ENCODE assay signal across 19 mouse cellular contexts in the genomic region with DNA sequence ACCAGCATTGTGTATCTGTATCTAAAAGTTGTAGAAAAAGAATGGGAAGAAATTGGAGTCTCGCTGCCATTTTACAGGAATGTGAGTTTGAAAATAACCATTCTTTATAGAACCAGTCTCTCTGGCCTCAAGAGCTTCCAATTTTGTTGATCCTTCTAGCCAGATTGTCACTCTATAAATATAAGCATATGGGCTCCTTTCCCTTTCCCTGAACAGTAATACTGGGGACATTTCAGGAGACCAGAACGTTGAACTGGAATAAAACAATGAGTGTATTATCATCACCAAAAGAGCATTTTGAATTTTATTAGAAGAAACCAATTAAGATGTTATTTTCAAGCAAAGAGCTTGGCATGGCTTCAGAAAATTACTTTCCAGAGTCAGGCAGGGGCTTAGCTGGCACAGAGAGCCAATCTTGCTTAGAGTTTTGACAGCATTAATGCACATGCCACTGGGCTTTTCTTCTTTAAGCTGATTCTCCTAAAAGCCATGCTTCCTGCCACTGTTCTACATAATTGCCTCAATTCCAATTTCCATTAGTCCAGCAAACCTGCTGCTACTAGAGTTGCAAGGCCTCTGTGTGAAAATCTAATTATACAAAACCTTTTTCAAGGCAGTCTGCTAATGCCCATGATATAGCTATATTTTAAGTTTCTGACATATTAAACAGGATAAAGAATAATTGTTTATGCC. TPM values are rescaled to one million over a fixed set of nuclear protein-coding genes. Genes with fewer than 3 reads are reported as not detected.
DNase-seq lines count a peak whose midpoint lies in the region; ATAC-seq lines count a peak whose summit lies in the region.
"Had no signal": no experiment of that assay in that cellular context is flagged by ENCODE, and none has a peak within 500 bp of the region (broad histone marks: within the 10 kb centered on the region; RNA-seq: fewer than 3 reads in every experiment).

No protein-coding gene starts in this region.

- no peak overlapping the region for H3K27ac ChIP-seq in hindbrain, embryonic 12.5 days
- no peak overlapping the region for H3K27ac ChIP-seq in hindbrain, embryonic 10.5 days
- H3K27ac ChIP-seq in forebrain, embryonic 16.5 days (ENCODE audit: low read length), result no peak overlapping the region; the same call in 1 of the 2 replicates
- no peak overlapping the region for H3K27ac ChIP-seq in midbrain, embryonic 15.5 days
- H3K27ac ChIP-seq: embryonic facial prominence, embryonic 15.5 days; heart, embryonic 10.5 days; kidney, postnatal 0 days; stomach, postnatal 0 days had no signal

- H3K27me3 ChIP-seq in hindbrain, embryonic 12.5 days, result no peaks in the 10 kb centered on the region
- no peaks in the 10 kb centered on the region for H3K27me3 ChIP-seq in hindbrain, embryonic 10.5 days (ENCODE audit: insufficient read depth, poor library complexity, severe bottlenecking)
- no peaks in the 10 kb centered on the region for H3K27me3 ChIP-seq in forebrain, embryonic 16.5 days (replicated peaks; ENCODE audit: control insufficient read depth, insufficient read depth, low read length)
- no peaks in the 10 kb centered on the region for H3K27me3 ChIP-seq in midbrain, embryonic 15.5 days (replicated peaks)
- H3K27me3 ChIP-seq: embryonic facial prominence, embryonic 15.5 days; megakaryocyte, embryonic 14.5 days had no signal

- no peak overlapping the region for H3K9ac ChIP-seq in hindbrain, embryonic 12.5 days
- H3K9ac ChIP-seq in forebrain, embryonic 16.5 days (replicated peaks; ENCODE audit: low read depth, low read length), result no peak overlapping the region
- no peak overlapping the region for H3K9ac ChIP-seq in midbrain, embryonic 15.5 days
- H3K9ac ChIP-seq: embryonic facial prominence, embryonic 15.5 days had no signal

- no peaks in the 10 kb centered on the region for H3K9me3 ChIP-seq in hindbrain, embryonic 12.5 days (replicated peaks)
- H3K9me3 ChIP-seq in hindbrain, embryonic 10.5 days, result no peaks in the 10 kb centered on the region
- H3K9me3 ChIP-seq in forebrain, embryonic 16.5 days (ENCODE audit: control insufficient read depth, low read length), result no peaks in the 10 kb centered on the region
- no peaks in the 10 kb centered on the region for H3K9me3 ChIP-seq in midbrain, embryonic 15.5 days
- H3K9me3 ChIP-seq: embryonic facial prominence, embryonic 15.5 days; G1E; heart, embryonic 10.5 days; megakaryocyte, embryonic 14.5 days had no signal

- H3K4me1 ChIP-seq in hindbrain, embryonic 12.5 days, result 0 out of 2 replicates have a peak, but pooled peaks cover 2% of the 10 kb centered on the region
- no peaks in the 10 kb centered on the region for H3K4me1 ChIP-seq in hindbrain, embryonic 10.5 days (replicated peaks)
- H3K4me1 ChIP-seq in forebrain, embryonic 16.5 days (replicated peaks; ENCODE audit: control insufficient read depth, insufficient read depth, low read length), result peaks cover 9% of the 10 kb centered on the region; the same call in 1 of the 2 replicates
- no peaks in the 10 kb centered on the region for H3K4me1 ChIP-seq in midbrain, embryonic 15.5 days
- H3K4me1 ChIP-seq: embryonic facial prominence, embryonic 15.5 days; megakaryocyte, embryonic 14.5 days had no signal

- H3K4me2 ChIP-seq in hindbrain, embryonic 12.5 days (replicated peaks), result no peak overlapping the region
- no peak overlapping the region for H3K4me2 ChIP-seq in forebrain, embryonic 16.5 days (ENCODE audit: low read length)
- H3K4me2 ChIP-seq in midbrain, embryonic 15.5 days, result no peak overlapping the region
- H3K4me2 ChIP-seq: embryonic facial prominence, embryonic 15.5 days; liver, embryonic 11.5 days had no signal

- peak; percentile 45; the same call in 1 of the 2 replicates for ATAC-seq in hindbrain, embryonic 12.5 days (ENCODE audit: low FRiP score)
- ATAC-seq in forebrain, embryonic 16.5 days, result peak; percentile 94
- ATAC-seq in midbrain, embryonic 15.5 days (replicated peaks), result peak; percentile 85

- intact Hi-C loops in gastrocnemius, postnatal 14 days (cut with DNase I; ENCODE audit: low total_unique reads), result no loop called here

- H3K4me3 ChIP-seq in hindbrain, embryonic 12.5 days, result no peak overlapping the region
- H3K4me3 ChIP-seq in hindbrain, embryonic 10.5 days, result no peak overlapping the region
- H3K4me3 ChIP-seq in forebrain, embryonic 16.5 days (replicated peaks; ENCODE audit: low read length), result no peak overlapping the region
- no peak overlapping the region for H3K4me3 ChIP-seq in midbrain, embryonic 15.5 days
- H3K4me3 ChIP-seq: embryonic facial prominence, embryonic 15.5 days; heart, embryonic 10.5 days; megakaryocyte, embryonic 14.5 days; myocyte had no signal

- no peaks in the 10 kb centered on the region for H3K36me3 ChIP-seq in hindbrain, embryonic 12.5 days
- no peaks in the 10 kb centered on the region for H3K36me3 ChIP-seq in hindbrain, embryonic 10.5 days
- H3K36me3 ChIP-seq in forebrain, embryonic 16.5 days (ENCODE audit: control insufficient read depth, insufficient read depth), result no peaks in the 10 kb centered on the region
- no peaks in the 10 kb centered on the region for H3K36me3 ChIP-seq in midbrain, embryonic 15.5 days (replicated peaks)
- H3K36me3 ChIP-seq: embryonic facial prominence, embryonic 15.5 days; G1E; heart, embryonic 10.5 days had no signal

- DNase-seq in hindbrain, embryonic 10.5 days (ENCODE audit: low spot score), result no peak
- DNase-seq in brain, adult 2 months (ENCODE audit: low read depth, low spot score), result peak; percentile 13
- DNase-seq in gastrocnemius, postnatal 14 days, result no peak
- DNase-seq in ovary, adult 18-20 months (ENCODE audit: low spot score), result no peak
- no peak for DNase-seq in embryo, embryonic 10 days (ENCODE audit: low spot score)
- DNase-seq: cerebellum, adult 9-11 months; kidney, adult 18-20 months; lung, adult 2 months had no signal

- 83% methylated on average over 2 of the region's 2 CpGs for WGBS in hindbrain, embryonic 12.5 days
- WGBS in hindbrain, embryonic 10.5 days, result 87% methylated on average over 2 of the region's 2 CpGs
- WGBS in forebrain, embryonic 16.5 days, result 15% methylated on average over 2 of the region's 2 CpGs
- 56% methylated on average over 2 of the region's 2 CpGs for WGBS in midbrain, embryonic 15.5 days

RNA-seq across cellular contexts. Expression of a gene that starts 12.6 kb away (rescaled TPM):
- polyA plus RNA-seq in hindbrain, embryonic 12.5 days (2016; fragmentation: Nextera tagmentation; extraction: Ambion mirVana), result 18.6 and 27.4 TPM in 2 replicates
- polyA plus RNA-seq in hindbrain, embryonic 10.5 days (2016; fragmentation: Nextera tagmentation; extraction: Ambion mirVana), result 12.9 and 16.4 TPM in 2 replicates
- 30.3 and 38.8 TPM in 2 replicates for polyA plus RNA-seq in forebrain, embryonic 16.5 days (2015; fragmentation: Nextera tagmentation; extraction: Ambion mirVana)
- polyA plus RNA-seq in midbrain, embryonic 15.5 days (2015; fragmentation: Nextera tagmentation; extraction: Ambion mirVana), result 11.1 and 13.7 TPM in 2 replicates
- 10 to 100 TPM; 63.4 to 96.1 TPM for total RNA-seq in gastrocnemius, postnatal 14 days (2021)
- polyA plus RNA-seq: G1E had no signal
